Mouse (Mus musculus) myocyte (in vitro differentiated cells): ENCODE results near the gene Cnot10. TPM values are rescaled to one million over a fixed set of nuclear protein-coding genes. Genes with fewer than 3 reads are reported as not detected.
A peak's percentile ranks its signal among the peaks of the same experiment; 100 is the strongest.

ENCODE experiments used
- H3K27me3 ChIP-seq: one replicate; pipeline ENCODE4 v1.6.1; 2011; ENCODE audit not compliant: control insufficient read depth, insufficient read depth, insufficient read length
- H3K36me3 ChIP-seq: one replicate; pipeline ENCODE4 v1.6.1; 2011; ENCODE audit not compliant: control insufficient read depth, insufficient read depth
- H3K4me2 ChIP-seq: one replicate; pipeline ENCODE4 v1.6.1; 2011; ENCODE audit warnings: low read depth, control low read depth
- H3K4me3 ChIP-seq: one replicate; pipeline ENCODE4 v1.5.1; 2011; ENCODE audit warnings: mild to moderate bottlenecking, control low read depth, moderate library complexity
- H3K79me2 ChIP-seq: one replicate; pipeline ENCODE4 v1.6.1; 2011; ENCODE audit not compliant: control insufficient read depth, insufficient read depth
- H3ac ChIP-seq: one replicate; pipeline ENCODE4 v1.6.1; 2011; ENCODE audit not compliant: control insufficient read depth, insufficient read length
- CEBPB ChIP-seq: IDR thresholded peaks from 2 replicates; pipeline ENCODE4 v1.6.1; 2011; ENCODE audit warnings: mild to moderate bottlenecking, moderate library complexity; ENCODE audit not compliant: poor library complexity, insufficient read depth, severe bottlenecking
- E2F4 ChIP-seq: IDR thresholded peaks from one replicate; pipeline ENCODE4 v1.6.1; 2011; ENCODE audit warnings: mild to moderate bottlenecking, control low read depth, moderate library complexity; ENCODE audit not compliant: insufficient read depth
- MAX ChIP-seq: IDR thresholded peaks from one replicate; pipeline ENCODE4 v1.6.1; 2011; ENCODE audit warnings: low read depth, mild to moderate bottlenecking, control low read depth
- MYOD1 ChIP-seq, 3 experiments: IDR thresholded peaks; one replicate each; pipeline ENCODE4 v1.6.1; 2011; ENCODE audit warnings: control low read depth in 2 of 3, low read depth in 2 of 3, mild to moderate bottlenecking in 2 of 3, moderate library complexity in 1 of 3; ENCODE audit not compliant: insufficient read length in 2 of 3, control insufficient read depth in 1 of 3
- MYOG ChIP-seq, 3 experiments: IDR thresholded peaks; one replicate each; pipeline ENCODE4 v1.6.1; 2011; ENCODE audit warnings: control low read depth in 2 of 3, low read depth in 2 of 3, mild to moderate bottlenecking in 2 of 3; ENCODE audit not compliant: insufficient read length in 2 of 3, control insufficient read depth in 1 of 3, insufficient read depth in 1 of 3
- POLR2A ChIP-seq: IDR thresholded peaks from one replicate; pipeline ENCODE4 v1.6.1; 2011; ENCODE audit warnings: low read depth, mild to moderate bottlenecking, control low read depth, moderate library complexity; ENCODE audit not compliant: insufficient read length
- POLR2AphosphoS2 ChIP-seq: IDR thresholded peaks from one replicate; pipeline ENCODE4 v1.6.1; 2011; ENCODE audit warnings: low read depth, control low read depth; ENCODE audit not compliant: insufficient read length
- REST ChIP-seq: IDR thresholded peaks from one replicate; pipeline ENCODE4 v1.6.1; 2011; ENCODE audit warnings: mild to moderate bottlenecking, control low read depth, moderate library complexity; ENCODE audit not compliant: insufficient read depth, insufficient read length
- SRF ChIP-seq: IDR thresholded peaks from one replicate; pipeline ENCODE4 v1.6.1; 2011; ENCODE audit warnings: low read depth; ENCODE audit not compliant: control insufficient read depth, insufficient read length
- TCF12 ChIP-seq: IDR thresholded peaks from one replicate; pipeline ENCODE4 v1.6.1; 2011; ENCODE audit warnings: mild to moderate bottlenecking, control low read depth; ENCODE audit not compliant: poor library complexity, insufficient read depth, severe bottlenecking
- TCF3 ChIP-seq: IDR thresholded peaks from one replicate; pipeline ENCODE4 v1.6.1; 2011; ENCODE audit warnings: low read depth, control low read depth; ENCODE audit not compliant: insufficient read length
- USF1 ChIP-seq: IDR thresholded peaks from one replicate; pipeline ENCODE4 v1.6.1; 2011; ENCODE audit warnings: low read depth, mild to moderate bottlenecking, control low read depth, moderate library complexity
- polyA plus RNA-seq: library from polyadenylated mRNA; unstranded; fragments of >200 nt; fragmentation: generic; extraction: Trizol; gene quantifications from one replicate; pipeline ENCODE4 v1.2.1, GENCODE M21; 2012; ENCODE audit warnings: missing spikeins

The Cnot10 gene
- polyA plus RNA-seq, 1 experiment, result 29.1 TPM

DNA sequence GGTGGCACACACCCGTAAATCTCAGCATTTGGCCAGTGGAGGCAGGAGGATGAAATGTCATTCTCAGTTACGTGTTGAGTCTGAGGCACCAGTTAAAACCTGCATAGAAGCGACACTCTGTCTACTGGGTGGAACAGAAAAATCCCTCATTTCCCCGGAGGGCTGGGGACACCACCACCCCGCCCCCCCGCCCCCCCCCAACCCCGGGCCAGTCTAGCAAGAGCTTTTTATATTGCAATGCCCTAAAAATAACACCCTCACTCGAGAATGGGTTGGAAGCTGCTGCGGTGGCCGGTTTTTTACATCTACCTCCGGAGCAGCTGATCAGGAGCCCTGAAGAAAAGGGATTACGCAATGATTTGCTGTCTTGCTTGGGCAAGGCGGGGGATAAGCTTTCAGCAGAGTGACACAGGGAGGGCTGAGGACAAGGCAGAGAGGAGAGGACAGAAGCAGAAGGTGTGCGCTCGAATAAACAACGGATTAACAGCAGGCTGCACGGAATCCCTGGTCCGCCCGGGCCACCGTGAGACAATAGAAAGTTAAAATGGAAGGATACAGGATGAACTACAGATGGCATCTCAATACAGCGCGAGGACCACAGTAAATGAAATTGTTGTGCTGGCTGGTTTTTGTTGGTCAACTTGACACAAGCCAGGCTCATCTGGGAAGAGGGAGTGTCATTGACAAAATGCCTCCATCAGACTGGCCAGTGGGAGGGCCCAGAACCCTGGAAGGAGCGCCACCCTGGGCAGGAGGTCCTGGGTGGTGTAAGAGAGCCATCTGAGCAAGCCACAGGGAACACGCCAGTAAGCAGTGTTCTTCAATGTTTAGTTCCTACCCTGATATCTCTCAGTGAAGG lies 32.9 kb upstream of the Cnot10 start:
- no peak overlapping the region for H3K4me3 ChIP-seq
- H3K36me3 ChIP-seq, result no peaks in the 10 kb centered on the region
- H3K27me3 ChIP-seq, result no peaks in the 10 kb centered on the region
- H3ac ChIP-seq, result no peak overlapping the region
- no peaks in the 10 kb centered on the region for H3K79me2 ChIP-seq
- peak overlapping the region; percentile 65 for H3K4me2 ChIP-seq
- TF ChIP-seq USF1 (no peak), MYOD1 (IDR thresholded peaks at IDR 0.05; ENCODE audit: control insufficient read depth in 1 of 3, insufficient read length in 2 of 3, low read depth in 2 of 3) (peak in 1 of 3 experiments; percentile 13), CEBPB (peak; percentile 95), MYOG (IDR thresholded peaks at IDR 0.05; ENCODE audit: control insufficient read depth in 1 of 3, insufficient read depth in 1 of 3, insufficient read length in 2 of 3, low read depth in 2 of 3) (peak in 1 of 3 experiments; percentile 26), POLR2A (peak; percentile 27), SRF (no peak)

DNA sequence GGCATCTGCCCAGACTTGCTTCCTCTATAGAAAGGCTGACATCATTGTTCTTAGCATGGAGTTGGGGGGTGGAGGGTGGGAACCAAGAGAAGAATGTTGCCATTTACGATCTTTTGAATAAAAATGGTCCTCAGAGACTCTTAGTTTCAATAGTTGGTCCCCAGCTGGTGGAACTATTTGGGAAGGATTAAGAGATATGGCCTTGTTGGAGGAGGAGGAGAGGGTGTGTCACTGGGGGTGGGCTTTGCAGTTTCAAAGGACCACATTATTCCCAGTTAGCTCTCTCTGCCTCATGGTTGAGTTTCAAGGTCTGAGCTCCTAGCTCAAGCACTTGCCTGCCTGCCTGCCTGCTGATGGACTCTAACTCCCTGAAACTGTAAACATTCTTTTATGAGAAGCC lies 32.0 kb upstream of the Cnot10 start:
- no peaks in the 10 kb centered on the region for H3K27me3 ChIP-seq
- H3ac ChIP-seq, result no peak overlapping the region
- no peak overlapping the region for H3K4me2 ChIP-seq
- TF ChIP-seq MYOD1 (IDR thresholded peaks at IDR 0.05; ENCODE audit: control insufficient read depth in 1 of 3, insufficient read length in 2 of 3, low read depth in 2 of 3) (no peak), CEBPB (no peak), TCF3 (no peak), REST (no peak), POLR2A (no peak), USF1 (no peak), SRF (no peak), TCF12 (no peak)
- no peaks in the 10 kb centered on the region for H3K36me3 ChIP-seq
- no peak overlapping the region for H3K4me3 ChIP-seq
- H3K79me2 ChIP-seq, result no peaks in the 10 kb centered on the region

DNA sequence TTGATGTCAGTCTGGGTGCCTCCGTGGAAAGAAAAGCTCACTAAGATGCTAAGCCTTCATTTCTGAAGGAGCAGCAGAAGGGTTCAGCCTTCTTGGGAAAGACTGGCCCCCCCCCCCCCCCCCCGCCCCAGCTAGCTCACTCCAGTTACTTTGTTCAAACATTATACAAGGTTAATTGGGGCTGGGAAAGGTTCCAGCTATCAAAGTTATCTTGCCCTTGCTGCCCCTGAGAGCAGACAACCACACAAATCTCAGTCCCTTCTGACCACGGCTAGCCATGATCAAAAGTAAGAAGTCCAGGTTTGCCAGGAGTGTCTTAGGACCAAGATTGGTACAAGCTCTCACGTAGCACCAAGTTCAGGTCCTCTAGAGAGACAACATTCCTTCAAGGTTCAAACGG lies 29.0 kb upstream of the Cnot10 start:
- Histone ChIP-seq H3K79me2 (no peaks in the 10 kb centered on the region), H3K36me3 (no peaks in the 10 kb centered on the region), H3K4me2 (no peak overlapping the region), H3K27me3 (no peaks in the 10 kb centered on the region), H3K4me3 (no peak overlapping the region), H3ac (no peak overlapping the region)
- TF ChIP-seq POLR2A (no peak), POLR2AphosphoS2 (no peak), TCF3 (no peak), TCF12 (no peak), CEBPB (no peak), REST (no peak), SRF (no peak), USF1 (no peak), MAX (no peak), MYOD1 (IDR thresholded peaks at IDR 0.05; ENCODE audit: control insufficient read depth in 1 of 3, insufficient read length in 2 of 3, low read depth in 2 of 3) (no peak), E2F4 (no peak), MYOG (IDR thresholded peaks at IDR 0.05; ENCODE audit: control insufficient read depth in 1 of 3, insufficient read depth in 1 of 3, insufficient read length in 2 of 3, low read depth in 2 of 3) (no peak)

DNA sequence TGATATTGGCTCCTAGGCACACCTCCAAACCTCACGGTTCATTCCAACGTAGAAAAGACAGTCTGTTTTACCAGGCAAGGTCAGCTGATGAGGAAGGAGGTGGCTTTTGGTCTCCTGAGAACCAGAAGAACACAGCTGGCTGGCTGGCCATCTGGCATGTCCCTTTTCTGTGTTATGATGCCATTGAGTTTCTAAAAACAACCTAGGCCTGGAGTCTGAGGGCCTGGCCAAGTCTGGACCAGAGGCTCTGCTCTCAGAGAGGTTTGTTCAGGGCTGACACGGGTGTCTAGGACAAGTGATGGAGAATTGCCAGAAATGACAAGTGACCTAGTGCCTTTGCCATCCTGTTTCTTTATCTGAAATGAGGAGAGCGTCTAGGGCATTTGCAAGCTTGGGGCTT lies 28.1 kb upstream of the Cnot10 start:
- no peaks in the 10 kb centered on the region for H3K27me3 ChIP-seq
- H3K4me2 ChIP-seq, result no peak overlapping the region
- H3ac ChIP-seq, result no peak overlapping the region
- H3K36me3 ChIP-seq, result no peaks in the 10 kb centered on the region
- no peak overlapping the region for H3K4me3 ChIP-seq
- TF ChIP-seq TCF12, result no peak
- peak in 1 of 3 experiments; percentile 49 for TF ChIP-seq MYOD1 (IDR thresholded peaks at IDR 0.05; ENCODE audit: control insufficient read depth in 1 of 3, insufficient read length in 2 of 3, low read depth in 2 of 3)
- TF ChIP-seq MYOG (IDR thresholded peaks at IDR 0.05; ENCODE audit: control insufficient read depth in 1 of 3, insufficient read depth in 1 of 3, insufficient read length in 2 of 3, low read depth in 2 of 3), result peak in 2 of 3 experiments; percentile 6 to 78
- H3K79me2 ChIP-seq, result no peaks in the 10 kb centered on the region

DNA sequence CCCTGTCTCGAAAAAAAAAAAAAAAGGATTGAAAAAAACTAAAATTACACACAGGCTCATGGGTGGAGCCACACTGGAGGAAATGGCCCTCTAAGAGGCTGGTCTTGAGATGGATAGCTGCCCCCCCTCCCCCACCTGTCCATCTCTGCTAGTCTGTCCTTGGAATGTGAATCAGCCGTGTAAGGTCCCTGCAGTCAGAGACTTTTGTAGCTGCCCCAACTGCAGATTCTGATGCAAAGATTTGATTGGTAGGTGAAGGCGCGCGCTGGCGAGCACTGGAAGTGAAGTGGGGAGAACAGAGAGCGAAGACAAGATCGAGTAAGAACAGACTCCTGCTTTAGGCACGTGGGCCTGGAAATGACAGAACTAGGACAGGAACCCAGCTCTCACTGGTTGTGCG lies 26.9 kb upstream of the Cnot10 start:
- Histone ChIP-seq H3K27me3 (no peaks in the 10 kb centered on the region), H3K4me3 (no peak overlapping the region), H3K79me2 (no peaks in the 10 kb centered on the region), H3ac (no peak overlapping the region), H3K36me3 (no peaks in the 10 kb centered on the region), H3K4me2 (no peak overlapping the region)
- TF ChIP-seq MYOD1 (IDR thresholded peaks at IDR 0.05; ENCODE audit: control insufficient read depth in 1 of 3, insufficient read length in 2 of 3, low read depth in 2 of 3) (no peak), POLR2AphosphoS2 (no peak), SRF (no peak), E2F4 (no peak), CEBPB (no peak), REST (no peak), POLR2A (no peak), TCF3 (no peak), USF1 (no peak), MYOG (IDR thresholded peaks at IDR 0.05; ENCODE audit: control insufficient read depth in 1 of 3, insufficient read depth in 1 of 3, insufficient read length in 2 of 3, low read depth in 2 of 3) (no peak), MAX (no peak), TCF12 (no peak)
